Mouse (Mus musculus) myocyte (in vitro differentiated cells): ENCODE data around the gene Prex1. TPM values are rescaled to one million over a fixed set of nuclear protein-coding genes. Genes with fewer than 3 reads are reported as not detected.

Experiments used
- H3K27me3 ChIP-seq: one replicate; pipeline ENCODE4 v1.6.1; 2011; ENCODE audit not compliant: control insufficient read depth, insufficient read depth, insufficient read length
- H3K36me3 ChIP-seq: one replicate; pipeline ENCODE4 v1.6.1; 2011; ENCODE audit not compliant: control insufficient read depth, insufficient read depth
- H3K4me2 ChIP-seq: one replicate; pipeline ENCODE4 v1.6.1; 2011; ENCODE audit warnings: low read depth, control low read depth
- H3K4me3 ChIP-seq: one replicate; pipeline ENCODE4 v1.5.1; 2011; ENCODE audit warnings: mild to moderate bottlenecking, control low read depth, moderate library complexity
- H3K79me2 ChIP-seq: one replicate; pipeline ENCODE4 v1.6.1; 2011; ENCODE audit not compliant: control insufficient read depth, insufficient read depth
- H3ac ChIP-seq: one replicate; pipeline ENCODE4 v1.6.1; 2011; ENCODE audit not compliant: control insufficient read depth, insufficient read length
- CEBPB ChIP-seq: IDR thresholded peaks from 2 replicates; pipeline ENCODE4 v1.6.1; 2011; ENCODE audit warnings: mild to moderate bottlenecking, moderate library complexity; ENCODE audit not compliant: poor library complexity, insufficient read depth, severe bottlenecking
- E2F4 ChIP-seq: IDR thresholded peaks from one replicate; pipeline ENCODE4 v1.6.1; 2011; ENCODE audit warnings: mild to moderate bottlenecking, control low read depth, moderate library complexity; ENCODE audit not compliant: insufficient read depth
- MAX ChIP-seq: IDR thresholded peaks from one replicate; pipeline ENCODE4 v1.6.1; 2011; ENCODE audit warnings: low read depth, mild to moderate bottlenecking, control low read depth
- MYOD1 ChIP-seq, 3 experiments: IDR thresholded peaks; one replicate each; pipeline ENCODE4 v1.6.1; 2011; ENCODE audit warnings: control low read depth in 2 of 3, low read depth in 2 of 3, mild to moderate bottlenecking in 2 of 3, moderate library complexity in 1 of 3; ENCODE audit not compliant: insufficient read length in 2 of 3, control insufficient read depth in 1 of 3
- MYOG ChIP-seq, 3 experiments: IDR thresholded peaks; one replicate each; pipeline ENCODE4 v1.6.1; 2011; ENCODE audit warnings: control low read depth in 2 of 3, low read depth in 2 of 3, mild to moderate bottlenecking in 2 of 3; ENCODE audit not compliant: insufficient read length in 2 of 3, control insufficient read depth in 1 of 3, insufficient read depth in 1 of 3
- POLR2A ChIP-seq: IDR thresholded peaks from one replicate; pipeline ENCODE4 v1.6.1; 2011; ENCODE audit warnings: low read depth, mild to moderate bottlenecking, control low read depth, moderate library complexity; ENCODE audit not compliant: insufficient read length
- POLR2AphosphoS2 ChIP-seq: IDR thresholded peaks from one replicate; pipeline ENCODE4 v1.6.1; 2011; ENCODE audit warnings: low read depth, control low read depth; ENCODE audit not compliant: insufficient read length
- REST ChIP-seq: IDR thresholded peaks from one replicate; pipeline ENCODE4 v1.6.1; 2011; ENCODE audit warnings: mild to moderate bottlenecking, control low read depth, moderate library complexity; ENCODE audit not compliant: insufficient read depth, insufficient read length
- SRF ChIP-seq: IDR thresholded peaks from one replicate; pipeline ENCODE4 v1.6.1; 2011; ENCODE audit warnings: low read depth; ENCODE audit not compliant: control insufficient read depth, insufficient read length
- TCF12 ChIP-seq: IDR thresholded peaks from one replicate; pipeline ENCODE4 v1.6.1; 2011; ENCODE audit warnings: mild to moderate bottlenecking, control low read depth; ENCODE audit not compliant: poor library complexity, insufficient read depth, severe bottlenecking
- TCF3 ChIP-seq: IDR thresholded peaks from one replicate; pipeline ENCODE4 v1.6.1; 2011; ENCODE audit warnings: low read depth, control low read depth; ENCODE audit not compliant: insufficient read length
- USF1 ChIP-seq: IDR thresholded peaks from one replicate; pipeline ENCODE4 v1.6.1; 2011; ENCODE audit warnings: low read depth, mild to moderate bottlenecking, control low read depth, moderate library complexity
- polyA plus RNA-seq: library from polyadenylated mRNA; unstranded; fragments of >200 nt; fragmentation: generic; extraction: Trizol; gene quantifications from one replicate; pipeline ENCODE4 v1.2.1, GENCODE M21; 2012; ENCODE audit warnings: missing spikeins

The Prex1 gene
- polyA plus RNA-seq, 1 experiment, result 0.17 TPM

DNA sequence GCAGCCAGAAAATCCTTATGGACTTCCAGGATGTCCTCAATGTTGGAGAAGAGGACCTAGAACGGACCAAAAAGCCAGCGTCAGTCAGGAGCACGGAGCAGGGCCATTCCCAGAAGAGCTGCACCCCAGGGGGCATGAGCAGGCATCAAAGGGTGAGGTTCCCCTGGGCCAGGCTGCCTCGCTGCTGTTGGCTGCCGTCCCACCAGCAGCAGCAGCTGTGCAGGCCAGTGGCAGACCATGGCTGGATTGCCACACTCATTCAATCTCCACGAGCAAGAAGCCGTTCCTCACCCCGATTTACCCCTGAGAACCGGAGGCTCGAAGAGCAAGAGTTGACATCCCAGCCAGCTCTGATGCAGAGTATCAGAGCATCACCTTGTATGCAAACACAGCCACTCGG lies 68.8 kb downstream of the Prex1 start:
- Histone ChIP-seq H3ac (no peak overlapping the region), H3K4me2 (no peak overlapping the region), H3K27me3 (peaks cover 25% of the 10 kb centered on the region), H3K36me3 (no peaks in the 10 kb centered on the region), H3K4me3 (no peak overlapping the region), H3K79me2 (no peaks in the 10 kb centered on the region)
- TF ChIP-seq MYOG (IDR thresholded peaks at IDR 0.05; ENCODE audit: control insufficient read depth in 1 of 3, insufficient read depth in 1 of 3, insufficient read length in 2 of 3, low read depth in 2 of 3) (peak in 2 of 3 experiments; percentile 57 to 66), TCF12 (no peak), MYOD1 (IDR thresholded peaks at IDR 0.05; ENCODE audit: control insufficient read depth in 1 of 3, insufficient read length in 2 of 3, low read depth in 2 of 3) (peak in 2 of 3 experiments; percentile 72 to 85)

DNA sequence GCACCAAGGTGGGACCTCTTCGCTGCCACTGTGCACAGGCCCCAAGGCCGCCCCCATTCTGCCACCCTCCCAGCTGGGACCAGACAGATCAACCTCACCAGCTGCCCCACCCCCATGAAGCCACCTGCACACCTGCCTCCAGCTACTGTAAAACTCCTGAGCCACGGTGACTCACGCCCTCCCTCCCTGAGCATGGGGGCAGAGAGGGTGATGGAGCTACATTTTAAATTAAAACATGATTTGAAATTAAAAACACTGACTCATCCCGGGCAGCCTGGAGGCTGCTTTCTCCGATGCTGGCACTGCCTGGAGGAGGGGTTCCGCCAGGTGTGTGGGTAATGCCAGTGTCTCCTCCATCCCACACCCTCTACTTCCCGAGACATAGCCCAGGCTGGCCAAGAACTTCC lies 71.0 kb downstream of the Prex1 start:
- no peak for TF ChIP-seq POLR2AphosphoS2
- Histone ChIP-seq H3K79me2 (no peaks in the 10 kb centered on the region), H3K27me3 (peaks cover 38% of the 10 kb centered on the region), H3ac (no peak overlapping the region), H3K4me2 (no peak overlapping the region), H3K4me3 (no peak overlapping the region), H3K36me3 (no peaks in the 10 kb centered on the region)

DNA sequence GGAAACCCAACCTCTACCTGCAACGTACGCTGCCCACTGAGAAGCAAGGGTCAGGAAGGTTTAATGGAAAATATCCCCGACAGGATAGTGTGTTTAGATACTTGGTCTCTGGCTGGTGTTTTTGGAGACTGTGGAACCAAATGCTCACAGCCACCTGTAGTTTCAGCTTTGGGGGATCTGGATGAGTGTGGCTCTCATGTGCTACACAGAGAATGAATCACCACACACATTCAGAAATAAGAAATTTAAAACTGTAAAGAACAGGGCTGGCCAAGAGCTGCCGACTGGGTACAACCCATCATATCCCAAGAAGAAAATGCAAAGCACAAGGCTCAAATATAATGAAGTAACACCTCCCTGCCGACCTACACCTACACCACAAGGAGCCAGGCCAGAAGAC lies 73.9 kb downstream of the Prex1 start:
- Histone ChIP-seq H3K27me3 (peaks cover 55% of the 10 kb centered on the region), H3K4me2 (no peak overlapping the region), H3ac (no peak overlapping the region), H3K4me3 (no peak overlapping the region), H3K79me2 (no peaks in the 10 kb centered on the region), H3K36me3 (no peaks in the 10 kb centered on the region)
- no peak for TF ChIP-seq MYOG (IDR thresholded peaks at IDR 0.05; ENCODE audit: control insufficient read depth in 1 of 3, insufficient read depth in 1 of 3, insufficient read length in 2 of 3, low read depth in 2 of 3)
- TF ChIP-seq SRF, result no peak
- TF ChIP-seq POLR2A, result no peak
- no peak for TF ChIP-seq TCF12
- no peak for TF ChIP-seq TCF3
- TF ChIP-seq USF1, result no peak
- no peak for TF ChIP-seq CEBPB
- TF ChIP-seq REST, result no peak
- TF ChIP-seq E2F4, result no peak
- TF ChIP-seq POLR2AphosphoS2, result no peak
- TF ChIP-seq MYOD1 (IDR thresholded peaks at IDR 0.05; ENCODE audit: control insufficient read depth in 1 of 3, insufficient read length in 2 of 3, low read depth in 2 of 3), result no peak
- TF ChIP-seq MAX, result no peak

DNA sequence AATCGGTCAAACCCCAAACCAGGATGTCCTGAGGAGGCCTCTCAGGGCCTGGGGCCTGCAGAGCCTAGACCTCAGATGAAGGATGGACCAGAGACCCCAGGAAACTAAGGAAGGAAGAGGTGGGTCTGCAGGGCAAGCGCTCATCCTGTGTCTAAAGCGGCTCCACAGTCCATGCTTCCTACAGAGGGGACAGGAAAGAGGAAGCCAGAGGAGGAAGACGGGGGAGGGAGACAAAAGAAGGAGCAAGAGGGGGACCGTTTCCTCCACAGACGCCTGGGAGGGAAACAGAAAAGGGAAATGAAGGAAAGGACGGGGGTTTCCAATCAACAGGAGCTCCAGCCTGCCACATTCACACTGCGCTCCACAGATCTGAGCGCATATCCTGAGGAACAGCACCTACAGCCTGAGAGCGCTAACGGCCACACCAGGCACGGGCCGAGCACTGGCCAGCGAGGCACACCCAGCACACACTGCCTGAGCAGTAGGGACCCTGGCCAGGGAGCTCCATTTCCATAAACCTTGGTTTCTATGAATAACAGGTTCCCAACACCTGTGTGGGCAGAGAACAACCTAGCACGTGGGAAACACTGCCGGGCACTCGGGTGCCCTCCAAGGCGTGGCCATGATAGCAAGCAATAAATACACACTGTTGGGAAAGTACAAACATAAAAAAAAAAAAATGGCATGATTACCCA lies 74.5 kb downstream of the Prex1 start:
- H3K27me3 ChIP-seq, result peaks cover 59% of the 10 kb centered on the region
- H3K4me3 ChIP-seq, result no peak overlapping the region
- no peak overlapping the region for H3ac ChIP-seq
- no peaks in the 10 kb centered on the region for H3K36me3 ChIP-seq
- no peak overlapping the region for H3K4me2 ChIP-seq
- no peak for TF ChIP-seq CEBPB
- no peak for TF ChIP-seq POLR2AphosphoS2
- H3K79me2 ChIP-seq, result no peaks in the 10 kb centered on the region

DNA sequence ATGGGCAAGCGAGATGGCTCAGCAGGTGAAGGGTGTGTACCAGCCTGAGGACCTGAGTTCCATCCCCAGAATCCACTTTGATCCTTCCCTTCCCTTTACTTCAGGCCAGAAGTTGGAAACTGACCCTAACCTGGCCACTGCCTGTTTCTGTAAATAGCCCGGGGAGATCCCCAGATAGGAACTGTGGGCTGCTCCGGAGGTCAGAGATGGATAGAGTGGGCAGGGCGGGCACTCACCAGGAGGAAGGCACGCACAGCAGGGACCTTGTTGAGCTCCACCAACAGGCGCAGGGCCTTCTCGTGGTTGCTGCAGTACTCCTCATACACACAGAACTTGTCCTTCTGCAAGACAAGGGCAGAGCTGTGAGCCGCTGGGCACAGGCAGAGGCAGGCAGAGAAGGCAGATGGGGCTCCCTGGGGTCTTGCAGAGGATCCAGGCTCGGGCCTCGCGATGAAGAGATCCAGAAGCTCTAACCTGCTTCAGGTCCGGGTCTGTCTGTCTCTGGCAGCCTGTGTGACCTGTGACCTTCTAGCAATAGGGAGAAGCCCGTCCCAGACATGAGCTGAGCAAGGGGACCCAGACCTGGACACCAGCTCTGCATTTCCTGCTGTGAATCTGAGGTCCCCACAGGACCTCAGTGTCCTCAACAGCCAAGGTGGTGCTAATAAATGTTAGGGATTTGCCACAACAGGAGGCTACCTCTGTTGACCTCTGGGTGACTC lies 75.4 kb downstream of the Prex1 start:
- Histone ChIP-seq H3K27me3 (peaks cover 59% of the 10 kb centered on the region), H3K4me3 (no peak overlapping the region), H3K4me2 (no peak overlapping the region), H3ac (no peak overlapping the region), H3K79me2 (no peaks in the 10 kb centered on the region), H3K36me3 (no peaks in the 10 kb centered on the region)
- TF ChIP-seq TCF12 (no peak), MYOD1 (IDR thresholded peaks at IDR 0.05; ENCODE audit: control insufficient read depth in 1 of 3, insufficient read length in 2 of 3, low read depth in 2 of 3) (no peak), MYOG (IDR thresholded peaks at IDR 0.05; ENCODE audit: control insufficient read depth in 1 of 3, insufficient read depth in 1 of 3, insufficient read length in 2 of 3, low read depth in 2 of 3) (no peak), POLR2A (no peak), E2F4 (no peak)

DNA sequence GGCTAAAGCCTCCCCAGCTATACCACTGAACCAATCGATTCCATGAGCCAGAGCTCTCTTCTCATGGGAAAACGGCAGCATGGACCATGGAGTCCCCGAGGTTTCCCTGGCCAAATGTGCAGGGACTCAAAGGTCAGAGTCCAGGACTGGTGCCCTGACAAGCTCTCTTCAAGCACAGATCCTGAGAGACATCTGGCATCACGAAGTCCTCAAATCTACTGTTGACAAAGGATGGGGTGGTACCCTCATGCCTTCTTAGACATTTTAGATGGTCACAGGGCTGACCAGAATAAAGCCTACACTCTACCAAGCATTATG lies 76.0 kb downstream of the Prex1 start:
- no peaks in the 10 kb centered on the region for H3K79me2 ChIP-seq
- peaks cover 56% of the 10 kb centered on the region for H3K27me3 ChIP-seq
- H3K4me3 ChIP-seq, result no peak overlapping the region
- H3ac ChIP-seq, result no peak overlapping the region
- no peaks in the 10 kb centered on the region for H3K36me3 ChIP-seq
- H3K4me2 ChIP-seq, result no peak overlapping the region
- TF ChIP-seq POLR2A (no peak), USF1 (no peak), CEBPB (no peak), E2F4 (no peak), MAX (no peak), TCF12 (no peak), MYOG (IDR thresholded peaks at IDR 0.05; ENCODE audit: control insufficient read depth in 1 of 3, insufficient read depth in 1 of 3, insufficient read length in 2 of 3, low read depth in 2 of 3) (no peak)
